Comparison of ENCODE assay signal across 25 mouse cellular contexts in genomic region chr11:79161077-79161758, GRCm38 (mm10). TPM values are rescaled to one million over a fixed set of nuclear protein-coding genes. Genes with fewer than 3 reads are reported as not detected.
DNase-seq lines count a peak whose midpoint lies in the region; ATAC-seq and TF ChIP-seq lines count a peak whose summit lies in the region.
"Had no signal": no experiment of that assay in that cellular context is flagged by ENCODE, and none has a peak within 500 bp of the region (broad histone marks: within the 10 kb centered on the region; RNA-seq: fewer than 3 reads in every experiment).

No protein-coding gene starts in this region.

- DNase-seq in embryo, embryonic 11 days: no peak
- DNase-seq in lung, adult 18-20 months: no peak
- DNase-seq: adrenal gland, adult 8-10 months; adrenal gland, postnatal 14 days; adrenal gland, postnatal 36 days; B cell, adult 2 months; cerebellum, adult 11-12 months; cerebellum, adult 2 months; cerebellum, adult 9-10 months; cerebellum, postnatal 10 days; cerebellum, postnatal 25 days; forebrain, postnatal 0 days had no signal

- peaks cover 18% of the 10 kb centered on the region for H3K4me1 ChIP-seq in intestine, embryonic 16.5 days (ENCODE audit: control insufficient read depth, insufficient read depth, low read length)
- H3K4me1 ChIP-seq in intestine, postnatal 0 days (replicated peaks; ENCODE audit: control insufficient read depth, insufficient read depth, low read length): no peaks in the 10 kb centered on the region
- H3K4me1 ChIP-seq in forebrain, embryonic 12.5 days: peaks cover 3% of the 10 kb centered on the region; the same call in 1 of the 2 replicates
- H3K4me1 ChIP-seq: forebrain, embryonic 15.5 days had no signal

- TF ChIP-seq CTCF in intestine, postnatal 0 days (IDR thresholded peaks at IDR 0.05; ENCODE audit: low read depth): no peak

- no peak overlapping the region for H3K9ac ChIP-seq in intestine, embryonic 16.5 days (ENCODE audit: low read depth, low read length)
- no peak overlapping the region for H3K9ac ChIP-seq in intestine, postnatal 0 days (ENCODE audit: low read depth, low read length)
- H3K9ac ChIP-seq in forebrain, embryonic 12.5 days: no peak overlapping the region
- H3K9ac ChIP-seq: embryonic facial prominence, embryonic 12.5 days; forebrain, embryonic 15.5 days; forebrain, postnatal 0 days had no signal

- 0 out of 2 replicates have a peak overlapping the region, but pooled peaks have one; percentile 19 for H3K27ac ChIP-seq in intestine, embryonic 16.5 days (ENCODE audit: low read length)
- H3K27ac ChIP-seq in intestine, postnatal 0 days (ENCODE audit: low read depth, low read length): no peak overlapping the region
- no peak overlapping the region for H3K27ac ChIP-seq in forebrain, embryonic 12.5 days
- H3K27ac ChIP-seq: embryonic facial prominence, embryonic 10.5 days; embryonic facial prominence, embryonic 12.5 days; forebrain, embryonic 15.5 days had no signal

- no peak for ATAC-seq in intestine, embryonic 16.5 days
- no peak for ATAC-seq in intestine, postnatal 0 days
- ATAC-seq in common myeloid progenitor, adult 5-6 weeks (replicated peaks; ENCODE audit: low read depth, poor library complexity, severe bottlenecking): peak; percentile 65
- ATAC-seq in megakaryocyte, adult 5-6 weeks (ENCODE audit: poor library complexity, severe bottlenecking): peak; percentile 67
- ATAC-seq in monocyte, adult 5-6 weeks (replicated peaks; ENCODE audit: insufficient number of reproducible peaks, low FRiP score, low TSS enrichment, poor library complexity, severe bottlenecking): peak; percentile 80
- no peak for ATAC-seq in forebrain, embryonic 12.5 days (ENCODE audit: low FRiP score)
- ATAC-seq: activated CD4-positive, CD25-positive, alpha-beta regulatory T cell, adult 4 months; CD4-positive, CD25-positive, alpha-beta regulatory T cell, adult 4 months; forebrain, embryonic 15.5 days; forebrain, postnatal 0 days; Patski had no signal

- H3K36me3 ChIP-seq in intestine, embryonic 16.5 days (ENCODE audit: control insufficient read depth, insufficient read depth, low read length): no peaks in the 10 kb centered on the region
- no peaks in the 10 kb centered on the region for H3K36me3 ChIP-seq in intestine, postnatal 0 days (ENCODE audit: control insufficient read depth, insufficient read depth)
- no peaks in the 10 kb centered on the region for H3K36me3 ChIP-seq in forebrain, embryonic 12.5 days (replicated peaks)
- H3K36me3 ChIP-seq: embryonic facial prominence, embryonic 10.5 days; embryonic facial prominence, embryonic 12.5 days; forebrain, embryonic 15.5 days; G1E had no signal

- no peak overlapping the region for H3K4me2 ChIP-seq in intestine, embryonic 16.5 days (ENCODE audit: low read depth, low read length)
- H3K4me2 ChIP-seq in intestine, postnatal 0 days (replicated peaks; ENCODE audit: low read depth): no peak overlapping the region
- no peak overlapping the region for H3K4me2 ChIP-seq in forebrain, embryonic 12.5 days
- H3K4me2 ChIP-seq: embryonic facial prominence, embryonic 12.5 days; forebrain, embryonic 15.5 days had no signal

- no peak overlapping the region for H3K4me3 ChIP-seq in intestine, embryonic 16.5 days (ENCODE audit: low read length)
- no peak overlapping the region for H3K4me3 ChIP-seq in intestine, postnatal 0 days (ENCODE audit: low read depth, low read length)
- no peak overlapping the region for H3K4me3 ChIP-seq in forebrain, embryonic 12.5 days (replicated peaks)
- H3K4me3 ChIP-seq: embryonic facial prominence, embryonic 10.5 days; embryonic facial prominence, embryonic 12.5 days; forebrain, embryonic 15.5 days had no signal

- 88% methylated on average over 6 of the region's 6 CpGs for WGBS in intestine, embryonic 16.5 days
- 87% methylated on average over 6 of the region's 6 CpGs for WGBS in intestine, postnatal 0 days
- whole genome bisulfite sequencing in forebrain, embryonic 12.5 days: 86% methylated on average over 6 of the region's 6 CpGs

- H3K9me3 ChIP-seq in intestine, embryonic 16.5 days (ENCODE audit: control insufficient read depth, low read length): no peaks in the 10 kb centered on the region
- H3K9me3 ChIP-seq in intestine, postnatal 0 days (ENCODE audit: control insufficient read depth): no peaks in the 10 kb centered on the region
- H3K9me3 ChIP-seq in forebrain, embryonic 12.5 days: no peaks in the 10 kb centered on the region
- H3K9me3 ChIP-seq: embryonic facial prominence, embryonic 10.5 days; embryonic facial prominence, embryonic 12.5 days; forebrain, embryonic 15.5 days; G1E had no signal

- no peaks in the 10 kb centered on the region for H3K27me3 ChIP-seq in intestine, embryonic 16.5 days (replicated peaks; ENCODE audit: control insufficient read depth, insufficient read depth, low read length)
- H3K27me3 ChIP-seq in intestine, postnatal 0 days (replicated peaks; ENCODE audit: control insufficient read depth, insufficient read depth, low read length): no peaks in the 10 kb centered on the region
- H3K27me3 ChIP-seq in forebrain, embryonic 12.5 days: no peaks in the 10 kb centered on the region
- H3K27me3 ChIP-seq: embryonic facial prominence, embryonic 12.5 days; forebrain, embryonic 15.5 days; Patski had no signal

RNA-seq across cellular contexts. Expression of gene Ksr1, which starts 15.0 kb away (rescaled TPM):
- polyA plus RNA-seq in intestine, embryonic 16.5 days (2015; fragmentation: Nextera tagmentation; extraction: Ambion mirVana): 4.1 and 4.6 TPM in 2 replicates
- polyA plus RNA-seq in intestine, postnatal 0 days (2015; fragmentation: Nextera tagmentation; extraction: Ambion mirVana): 4.7 and 6.8 TPM in 2 replicates
- total RNA-seq in common myeloid progenitor, adult 5-6 weeks (2017): 7.4 and 7.9 TPM in 2 replicates
- total RNA-seq in megakaryocyte, adult 5-6 weeks (2015): 6.4 and 6.8 TPM in 2 replicates
- 5.2 and 10.8 TPM in 2 replicates for total RNA-seq in megakaryocyte, adult 5-6 weeks (2017)
- 5.3 to 11.9 TPM (median 6.9 TPM) in 3 replicates for total RNA-seq in monocyte, adult 5-6 weeks (2017)
- polyA plus RNA-seq in forebrain, embryonic 12.5 days (2016; fragmentation: Nextera tagmentation; extraction: Ambion mirVana): 4.7 and 7.6 TPM in 2 replicates

Comparison
In these comparisons a context has a peak if more than half of its experiments do, and no peak if none do; other contexts are left out.
1. ATAC-seq: peak in common myeloid progenitor, adult 5-6 weeks (single experiment), megakaryocyte, adult 5-6 weeks (single experiment) and monocyte, adult 5-6 weeks (single experiment); none in intestine, embryonic 16.5 days (single experiment), intestine, postnatal 0 days (single experiment) and forebrain, embryonic 12.5 days (single experiment).